Mouse (Mus musculus) midbrain, embryonic 16.5 days (tissue): ENCODE measurements around the gene Zfp385a. TPM values are rescaled to one million over a fixed set of nuclear protein-coding genes. Genes with fewer than 3 reads are reported as not detected.
A peak's percentile ranks its signal among the peaks of the same experiment; 100 is the strongest.

Source experiments
- ATAC-seq: fragments of 200-750 bp; cut with Nextera tagmentation; 2 replicates; pipeline ENCODE4 v1.8.0; 2017; ENCODE audit warnings: moderate TSS enrichment
- H3K27ac ChIP-seq: fragments of 300-500 bp; sonication (generic); 2 replicates; pipeline ENCODE4 v1.5.1; 2014; ENCODE audit warnings: mild to moderate bottlenecking, low read length, mixed read lengths
- H3K27me3 ChIP-seq: fragments of 300-500 bp; sonication (generic); 2 replicates; pipeline ENCODE4 v1.6.1; 2014; ENCODE audit warnings: low read depth, low read length, mixed read lengths; ENCODE audit not compliant: control insufficient read depth, insufficient read depth
- H3K36me3 ChIP-seq: fragments of 300-500 bp; sonication (generic); 2 replicates; pipeline ENCODE4 v1.6.1; 2014; ENCODE audit warnings: mild to moderate bottlenecking, low read length, moderate library complexity, mixed read lengths; ENCODE audit not compliant: control insufficient read depth, insufficient read depth
- H3K4me1 ChIP-seq: fragments of 300-500 bp; sonication (generic); 2 replicates; pipeline ENCODE4 v1.6.1; 2014; ENCODE audit warnings: mild to moderate bottlenecking, low read length, mixed read lengths; ENCODE audit not compliant: control insufficient read depth, insufficient read depth
- H3K4me2 ChIP-seq: fragments of 300-500 bp; sonication (generic); 2 replicates; pipeline ENCODE4 v1.6.1; 2014; ENCODE audit warnings: mild to moderate bottlenecking, low read length, mixed read lengths
- H3K4me3 ChIP-seq: fragments of 300-500 bp; sonication (generic); 2 replicates; pipeline ENCODE4 v1.5.1; 2014; ENCODE audit warnings: low read depth, mild to moderate bottlenecking, low read length, moderate library complexity, mixed read lengths
- H3K9ac ChIP-seq: fragments of 300-500 bp; sonication (generic); 2 replicates; pipeline ENCODE4 v1.6.1; 2014; ENCODE audit warnings: low read depth, low read length, mixed read lengths
- H3K9me3 ChIP-seq: fragments of 300-500 bp; sonication (generic); replicated peaks from 2 replicates; pipeline ENCODE4 v1.6.1; 2014; ENCODE audit warnings: mild to moderate bottlenecking, low read length, mixed read lengths; ENCODE audit not compliant: control insufficient read depth, poor library complexity, severe bottlenecking
- WGBS: fragments of 180-500 bp; shearing (Covaris S2); extraction: QIAGEN DNeasy Blood & Tissue Kit; methylation state at CpG from one replicate; pipeline ENCODE4 v1.1.7; 2014; 5-methylcytosine and 5-hydroxymethylcytosine counted together
- polyA plus RNA-seq: library from polyadenylated mRNA; unstranded; fragments of >200 nt; fragmentation: Nextera tagmentation; extraction: Ambion mirVana; gene quantifications from 2 replicates; pipeline ENCODE4 v1.2.1, GENCODE M21; 2015

Zfp385a gene
- polyA plus RNA-seq, 1 experiment from 2014 or later = 22.7 TPM

DNA sequence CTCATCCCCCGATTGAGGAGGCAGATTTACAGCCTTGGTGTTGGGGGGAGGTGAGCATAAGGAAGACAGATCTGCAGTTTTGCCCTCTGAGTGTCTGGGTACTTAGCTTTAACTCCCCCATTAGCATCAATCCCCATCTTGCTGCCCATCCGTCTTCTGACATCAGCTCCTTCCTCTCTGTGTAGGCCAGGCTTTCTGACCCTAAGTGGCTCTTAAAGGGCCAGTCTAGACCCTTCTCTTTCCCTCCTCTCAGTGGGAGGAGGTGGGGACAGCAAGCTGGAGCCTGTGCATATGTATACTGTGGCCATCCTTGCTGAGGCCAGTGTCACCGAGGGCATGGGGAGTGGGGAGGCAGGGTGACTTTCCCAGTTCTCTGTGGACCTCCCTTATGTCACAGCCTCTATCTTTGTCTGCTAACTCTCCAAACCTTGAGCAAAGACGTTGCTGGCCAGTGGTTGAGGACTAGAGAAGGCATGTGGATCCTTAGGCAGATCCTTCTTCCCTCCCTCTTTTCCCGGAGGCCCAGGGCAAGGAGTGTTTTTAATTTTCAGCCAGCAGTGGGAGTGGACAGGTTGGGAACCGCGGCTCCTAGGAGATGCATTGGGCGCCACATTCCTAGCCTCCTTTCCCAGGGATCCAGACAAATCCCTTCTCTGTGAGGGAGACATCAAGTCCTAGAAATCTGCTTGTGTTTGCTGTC lies 35.8 kb downstream of the Zfp385a start:
- Histone ChIP-seq H3K36me3 (no peaks in the 10 kb centered on the region), H3K4me1 (peaks cover 68% of the 10 kb centered on the region), H3K9me3 (no peaks in the 10 kb centered on the region), H3K27ac (peak overlapping the region; percentile 96), H3K9ac (peak overlapping the region; percentile 80), H3K27me3 (no peaks in the 10 kb centered on the region), H3K4me3 (peak overlapping the region; percentile 45), H3K4me2 (peak overlapping the region; percentile 79)
- 7% methylated on average over 8 of the region's 8 CpGs for WGBS
- ATAC-seq = no peak

GRCm38 (mm10) chr15:103302341-103303021 lies 37.4 kb downstream of the Zfp385a start:
- Histone ChIP-seq H3K4me2 (no peak overlapping the region), H3K27ac (peak overlapping the region; percentile 96), H3K27me3 (no peaks in the 10 kb centered on the region), H3K36me3 (no peaks in the 10 kb centered on the region; the same call in 1 of the 2 replicates), H3K9ac (peak overlapping the region; percentile 8; the same call in 1 of the 2 replicates), H3K9me3 (no peaks in the 10 kb centered on the region), H3K4me3 (no peak overlapping the region), H3K4me1 (peaks cover 82% of the 10 kb centered on the region)
- 48% methylated on average over 6 of the region's 6 CpGs for WGBS
- ATAC-seq = no peak

- Histone ChIP-seq H3K9me3 (no peaks in the 10 kb centered on the region), H3K4me3 (no peak overlapping the region), H3K4me1 (peaks cover 87% of the 10 kb centered on the region), H3K36me3 (no peaks in the 10 kb centered on the region; the same call in 1 of the 2 replicates), H3K27me3 (no peaks in the 10 kb centered on the region), H3K27ac (peak overlapping the region; percentile 96), H3K9ac (peak overlapping the region; percentile 13; the same call in 1 of the 2 replicates), H3K4me2 (no peak overlapping the region)
- 35% methylated on average over 5 of the region's 5 CpGs for WGBS
- ATAC-seq = no peak
Observed at GRCm38 (mm10) chr15:103301547-103302340, 38.1 kb downstream of the Zfp385a start.

DNA sequence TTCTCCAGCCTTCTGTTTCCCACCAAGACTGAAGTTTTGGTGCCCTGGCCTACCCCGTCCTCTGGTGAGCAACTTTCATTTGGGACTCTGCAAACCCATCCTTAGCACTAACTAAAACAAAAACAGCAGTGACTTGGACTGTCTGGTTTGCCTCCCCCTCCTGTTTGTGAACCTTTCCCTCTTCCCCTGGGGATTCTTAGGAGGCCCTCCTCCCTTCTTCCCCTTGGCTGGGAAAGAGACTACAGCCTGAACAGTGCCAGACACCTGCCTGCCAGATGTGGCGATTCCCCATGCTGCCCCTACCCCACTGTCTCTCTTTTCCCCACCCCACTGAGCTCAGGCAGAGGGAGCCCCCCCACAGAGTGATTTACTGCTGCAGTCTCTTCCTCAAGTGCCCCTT lies 38.8 kb downstream of the Zfp385a start:
- no peaks in the 10 kb centered on the region; the same call in 1 of the 2 replicates for H3K36me3 ChIP-seq
- peak overlapping the region; percentile 57 for H3K4me2 ChIP-seq
- H3K9ac ChIP-seq = peak overlapping the region; percentile 15
- no peak overlapping the region for H3K4me3 ChIP-seq
- H3K4me1 ChIP-seq = peaks cover 82% of the 10 kb centered on the region
- no peaks in the 10 kb centered on the region for H3K27me3 ChIP-seq
- WGBS = 11% methylated on average over 2 of the region's 2 CpGs
- no peak for ATAC-seq
- H3K9me3 ChIP-seq = no peaks in the 10 kb centered on the region
- peak overlapping the region; percentile 96 for H3K27ac ChIP-seq

- Histone ChIP-seq H3K9ac (peak overlapping the region; percentile 66), H3K9me3 (no peaks in the 10 kb centered on the region), H3K36me3 (no peaks in the 10 kb centered on the region; the same call in 1 of the 2 replicates), H3K27ac (peak overlapping the region; percentile 96), H3K4me2 (peak overlapping the region; percentile 57), H3K4me1 (peaks cover 77% of the 10 kb centered on the region), H3K27me3 (no peaks in the 10 kb centered on the region), H3K4me3 (peak overlapping the region; percentile 26; the same call in 1 of the 2 replicates)
- 0% methylated on average over 2 of the region's 2 CpGs for WGBS
- ATAC-seq = no peak
Observed at GRCm38 (mm10) chr15:103300560-103300959, 39.3 kb downstream of the Zfp385a start.

- peak overlapping the region; percentile 66 for H3K9ac ChIP-seq
- no peaks in the 10 kb centered on the region for H3K27me3 ChIP-seq
- H3K4me3 ChIP-seq = peak overlapping the region; percentile 26
- ATAC-seq = peak; percentile 60
- no peaks in the 10 kb centered on the region for H3K9me3 ChIP-seq
- WGBS = 6% methylated on average over 18 of the region's 18 CpGs
- peak overlapping the region; percentile 57 for H3K4me2 ChIP-seq
- no peaks in the 10 kb centered on the region; the same call in 1 of the 2 replicates for H3K36me3 ChIP-seq
- H3K4me1 ChIP-seq = peaks cover 77% of the 10 kb centered on the region
- H3K27ac ChIP-seq = peak overlapping the region; percentile 96
Observed at GRCm38 (mm10) chr15:103300067-103300471, 39.8 kb downstream of the Zfp385a start.

GRCm38 (mm10) chr15:103299644-103300043 lies 40.2 kb downstream of the Zfp385a start:
- ATAC-seq = peak; percentile 10
- Histone ChIP-seq H3K36me3 (no peaks in the 10 kb centered on the region; the same call in 1 of the 2 replicates), H3K9me3 (no peaks in the 10 kb centered on the region), H3K4me3 (peak overlapping the region; percentile 26), H3K27ac (peak overlapping the region; percentile 96), H3K9ac (peak overlapping the region; percentile 66), H3K4me1 (peaks cover 76% of the 10 kb centered on the region), H3K27me3 (no peaks in the 10 kb centered on the region), H3K4me2 (peak overlapping the region; percentile 57)
- 9% methylated on average over 8 of the region's 8 CpGs for WGBS

GRCm38 (mm10) chr15:103298861-103299616 lies 40.9 kb downstream of the Zfp385a start:
- peak overlapping the region; percentile 66 for H3K9ac ChIP-seq
- no peaks in the 10 kb centered on the region; the same call in 1 of the 2 replicates for H3K36me3 ChIP-seq
- 67% methylated on average over 5 of the region's 5 CpGs for WGBS
- H3K9me3 ChIP-seq = no peaks in the 10 kb centered on the region
- H3K4me3 ChIP-seq = no peak overlapping the region
- peaks cover 70% of the 10 kb centered on the region for H3K4me1 ChIP-seq
- no peaks in the 10 kb centered on the region for H3K27me3 ChIP-seq
- no peak for ATAC-seq
- peak overlapping the region; percentile 96 for H3K27ac ChIP-seq
- H3K4me2 ChIP-seq = no peak overlapping the region; the same call in 1 of the 2 replicates
